Mouse (Mus musculus) T-helper 17 cell (primary cell): ENCODE measurements around the gene Gclm.
"Not testable (repeated sequence)": the region's sequence is repeated elsewhere in the genome, so short reads cannot be mapped to it uniquely, and the experiment has no call there.

ENCODE experiments used
- in situ Hi-C, 2 experiments: fragments of 300-600 bp; cut with MboI, MseI; formaldehyde crosslinking; loops; 1 replicate in 1 of 2; 2 replicates in 1 of 2; pipeline ENCODE4 v1.15.1; 2025; ENCODE audit warnings: high pct_unique_total_duplicates in 2 of 2

The Gclm gene

DNA sequence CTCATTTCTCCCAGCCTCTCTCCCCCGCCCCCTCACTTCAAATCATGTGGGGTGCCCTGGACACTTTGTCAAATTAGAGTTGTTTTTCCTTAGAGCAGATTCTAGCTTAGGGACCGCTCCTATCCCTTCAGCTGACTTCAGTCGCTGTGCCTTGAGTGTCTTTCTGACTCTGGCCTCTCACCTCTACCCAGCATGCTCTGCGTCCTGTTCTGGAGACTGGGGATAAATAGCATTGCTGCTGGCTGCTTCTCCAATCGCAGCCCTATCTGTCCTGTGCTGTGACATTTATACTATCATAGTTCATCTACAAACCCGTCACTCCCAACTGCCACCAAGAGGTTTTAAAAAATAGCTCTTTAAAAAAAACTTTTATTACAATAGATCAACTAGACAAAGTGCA, 2.5 kb upstream of the Gclm start:
- in situ Hi-C loops = no loop called here

DNA sequence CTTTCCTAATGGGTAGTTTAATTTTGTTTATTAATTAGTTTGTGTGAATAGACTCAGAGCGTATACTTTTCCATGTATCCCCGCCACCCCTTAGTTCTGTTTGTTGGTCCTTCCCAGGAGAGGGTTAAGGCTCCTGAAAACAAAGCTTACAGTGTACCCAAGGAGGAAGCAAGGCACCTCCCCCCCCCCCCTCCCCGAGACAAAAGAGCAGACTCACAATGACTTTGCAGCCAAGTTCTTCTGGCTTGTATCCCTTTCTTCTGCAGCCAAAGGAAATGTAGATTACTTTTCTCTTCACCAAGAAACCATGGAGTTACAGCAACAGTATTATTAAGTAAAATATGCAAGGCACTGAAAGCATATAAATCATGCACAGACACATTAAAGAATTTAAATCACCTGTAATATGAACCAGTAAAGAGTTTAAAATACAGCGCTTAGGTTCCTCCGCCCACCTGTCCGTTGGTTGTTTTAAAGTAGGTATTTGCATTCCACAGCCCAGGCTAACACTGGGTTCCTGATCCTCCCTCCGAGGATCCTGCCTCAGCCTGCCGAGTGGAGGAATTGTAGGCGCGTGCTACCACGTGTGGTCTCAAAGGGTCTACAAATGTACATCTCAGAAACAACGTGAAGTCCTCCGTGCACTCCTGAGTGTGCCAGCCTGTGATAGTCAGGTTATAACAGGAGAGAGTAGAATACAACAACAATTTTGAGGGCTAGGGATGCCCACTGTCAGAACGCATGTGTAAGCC, 1.8 kb upstream of the Gclm start:
- in situ Hi-C loops = no loop called here

DNA sequence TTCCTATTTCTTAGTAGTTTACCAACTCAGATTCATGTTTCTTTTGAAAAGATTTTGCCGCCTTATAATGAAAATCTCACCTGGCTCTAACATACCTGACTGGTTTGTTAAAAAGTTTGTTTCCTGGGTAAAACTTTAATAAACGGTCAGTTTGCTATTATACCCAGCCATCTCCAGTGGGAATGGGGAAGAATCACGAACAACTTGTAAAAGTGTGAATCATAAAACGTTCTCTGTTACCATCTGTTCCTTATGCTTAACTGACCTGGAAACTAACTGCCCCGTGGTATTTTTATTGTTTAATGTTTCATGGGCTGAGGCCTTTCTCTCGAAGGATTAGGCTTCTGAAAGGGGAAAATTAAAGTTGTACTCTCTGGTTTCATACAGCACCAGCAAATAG, 598 bp upstream of the Gclm start:
- in situ Hi-C loops = no loop called here

DNA sequence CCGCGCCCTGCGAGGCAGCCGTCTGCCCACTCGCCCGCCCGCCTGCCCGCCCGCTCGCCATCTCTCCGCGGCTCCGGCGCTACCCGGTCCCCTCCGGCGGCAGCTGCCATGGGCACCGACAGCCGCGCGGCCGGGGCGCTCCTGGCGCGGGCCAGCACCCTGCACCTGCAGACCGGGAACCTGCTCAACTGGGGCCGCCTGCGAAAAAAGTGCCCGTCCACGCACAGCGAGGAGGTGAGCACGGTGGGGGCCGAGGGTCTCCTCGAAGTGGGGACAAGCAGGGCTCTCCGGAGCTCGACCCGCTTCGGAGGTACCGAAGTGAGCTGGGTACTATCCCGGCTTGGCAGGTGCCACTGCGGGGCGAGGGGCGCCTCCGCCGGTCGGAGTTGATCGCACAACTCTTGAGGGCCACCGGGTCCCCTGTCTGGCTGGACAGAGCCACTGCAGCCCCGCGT, 548 bp downstream of the Gclm start:
- in situ Hi-C loops = no loop called here

DNA sequence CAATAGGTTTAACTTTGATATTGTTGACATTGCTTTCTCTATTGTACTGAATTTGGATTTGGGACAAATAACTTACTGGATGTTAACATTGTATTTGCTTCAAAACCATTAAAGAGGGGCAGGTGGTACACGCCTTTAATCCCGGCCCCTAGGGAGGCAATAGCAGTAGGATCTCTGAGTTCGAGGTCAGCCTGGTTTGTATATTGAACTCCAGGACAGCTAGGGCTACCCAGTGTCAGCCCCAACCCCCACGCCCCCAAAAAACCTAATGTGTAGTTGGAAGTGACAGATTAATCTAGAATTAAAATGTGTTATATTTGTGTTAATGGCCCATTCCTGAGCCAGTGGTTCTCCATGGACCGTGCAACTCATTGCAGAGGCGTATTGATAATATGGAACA, 1.0 kb downstream of the Gclm start:
- in situ Hi-C loops = no loop called here

DNA sequence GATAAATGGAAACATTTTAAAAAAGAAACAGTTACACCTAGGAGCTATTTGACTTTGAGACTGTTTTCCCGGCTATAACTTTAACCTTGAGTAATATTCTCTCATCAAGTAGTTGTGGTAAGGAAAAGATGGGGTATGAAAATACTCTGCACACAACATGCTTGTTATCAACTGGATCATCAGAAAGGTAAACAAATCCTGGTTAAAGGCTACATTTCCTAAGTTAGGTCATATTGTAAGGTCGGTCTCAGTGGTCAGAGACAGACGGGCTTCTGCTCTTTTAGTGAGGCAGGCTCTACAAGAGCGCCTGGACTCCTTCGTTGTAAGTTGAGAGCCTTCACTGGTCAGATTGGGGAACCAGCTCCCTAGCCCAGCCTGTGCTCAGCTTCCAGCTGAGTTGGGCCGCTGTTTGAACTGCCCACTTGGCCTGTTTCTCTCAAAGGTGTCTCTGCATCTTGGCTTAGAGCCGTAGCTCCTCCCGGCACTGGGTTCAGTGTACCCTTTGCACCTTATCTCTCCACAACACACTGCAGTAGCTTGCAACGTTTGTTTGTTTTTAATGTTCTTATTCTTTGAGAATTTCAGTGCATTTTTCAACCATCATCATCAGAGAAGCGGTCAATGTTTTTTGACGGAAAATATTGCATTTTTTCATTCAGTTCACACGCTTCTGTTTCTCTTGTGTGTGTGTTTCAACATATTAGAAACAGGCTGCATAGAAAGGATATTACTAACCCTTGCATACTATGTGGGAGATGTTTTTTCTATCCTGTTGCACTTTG, 1.8 kb downstream of the Gclm start:
- in situ Hi-C loops = no loop called here

DNA sequence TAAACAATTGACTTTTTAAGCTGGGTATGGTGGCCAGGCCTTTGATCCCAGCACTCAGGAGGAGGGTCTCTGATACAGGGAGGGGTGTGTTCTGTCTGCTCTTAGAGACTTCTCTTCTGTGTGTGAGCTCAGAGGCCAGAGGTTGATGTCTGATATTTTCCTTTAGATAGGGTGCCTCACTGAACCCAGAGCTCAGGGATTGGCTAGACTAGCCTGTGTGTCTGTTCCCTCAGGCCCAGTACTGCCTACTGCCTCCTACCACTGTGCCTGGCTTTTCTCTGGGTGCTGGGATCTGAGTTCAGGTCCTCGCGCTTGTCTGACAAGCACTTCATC, 2.4 kb downstream of the Gclm start:
- in situ Hi-C loops = no loop called here

DNA sequence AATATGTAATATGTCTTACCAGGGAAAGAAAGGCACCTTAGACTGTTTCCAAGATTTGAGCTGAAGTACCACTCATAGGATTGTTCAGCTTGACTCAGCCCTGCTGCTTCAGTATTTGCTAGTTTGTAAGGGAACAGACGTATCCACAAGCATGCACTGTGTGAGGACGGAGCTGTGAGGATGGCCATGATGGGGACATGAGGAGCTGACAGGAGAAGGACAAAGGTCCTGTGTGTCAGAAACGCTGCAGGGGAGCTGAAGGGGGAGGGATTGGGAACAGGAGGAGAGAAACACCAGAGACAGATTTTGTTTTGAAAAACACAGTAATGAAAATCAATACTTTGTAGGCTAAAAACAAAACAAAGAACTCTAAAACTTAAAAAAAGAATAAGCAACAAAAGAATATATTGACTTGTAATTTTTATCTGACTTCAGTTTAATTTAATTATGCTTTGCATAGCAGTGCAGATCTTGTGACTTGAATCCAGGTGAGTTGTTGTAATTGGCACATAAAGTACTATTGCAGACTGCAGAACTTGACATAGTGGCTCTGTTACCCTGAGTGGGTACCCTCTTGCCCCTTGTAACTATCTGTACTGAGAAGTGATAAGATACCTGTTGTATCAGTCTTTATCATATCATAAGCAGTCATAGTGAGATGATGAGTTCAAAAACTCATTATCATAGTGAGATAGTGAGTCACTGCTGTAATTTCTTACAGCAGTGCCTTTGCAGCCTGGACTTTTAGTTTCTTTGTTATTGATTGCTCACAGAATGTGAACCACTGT, 7.3 kb downstream of the Gclm start:
- in situ Hi-C loops = no loop called here

DNA sequence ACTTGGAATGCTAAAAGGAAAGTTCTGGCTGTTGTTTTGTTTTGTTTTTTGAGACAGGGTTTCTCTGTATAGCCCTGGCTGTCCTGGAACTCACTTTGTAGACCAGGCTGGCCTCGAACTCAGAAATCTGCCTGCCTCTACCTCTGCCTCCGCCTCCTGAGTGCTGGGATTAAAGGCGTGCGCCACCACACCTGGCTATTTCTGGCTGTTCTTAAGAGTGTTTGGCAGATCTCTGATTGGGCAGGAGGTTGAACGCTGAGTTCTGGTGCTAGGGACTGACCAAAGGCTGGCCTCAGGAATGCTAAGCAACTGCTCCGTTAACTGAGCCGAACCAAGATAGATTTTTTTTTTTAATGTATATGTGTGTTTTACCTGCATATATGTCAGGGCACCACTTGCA, 8.7 kb downstream of the Gclm start:
- in situ Hi-C loops = not testable (repeated sequence)

DNA sequence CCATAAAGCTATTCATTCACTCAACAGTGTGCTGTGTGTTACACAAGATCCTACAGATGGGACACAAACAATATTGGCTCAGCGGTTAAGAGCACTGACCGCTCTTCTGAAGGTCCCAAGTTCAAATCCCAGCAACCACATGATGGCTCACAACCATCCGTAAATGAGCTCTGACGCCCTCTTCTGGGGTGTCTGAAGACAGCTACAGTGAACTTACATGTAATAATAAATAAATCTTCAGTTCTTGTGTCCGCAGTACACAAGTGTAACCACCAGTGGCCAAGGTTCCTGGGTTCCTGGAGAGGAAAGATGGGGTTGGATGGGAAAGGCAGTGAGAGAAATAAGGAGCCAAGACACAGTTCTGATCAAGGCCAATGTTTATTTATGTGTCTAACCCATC, 24.6 kb downstream of the Gclm start:
- in situ Hi-C loops = no loop called here

DNA sequence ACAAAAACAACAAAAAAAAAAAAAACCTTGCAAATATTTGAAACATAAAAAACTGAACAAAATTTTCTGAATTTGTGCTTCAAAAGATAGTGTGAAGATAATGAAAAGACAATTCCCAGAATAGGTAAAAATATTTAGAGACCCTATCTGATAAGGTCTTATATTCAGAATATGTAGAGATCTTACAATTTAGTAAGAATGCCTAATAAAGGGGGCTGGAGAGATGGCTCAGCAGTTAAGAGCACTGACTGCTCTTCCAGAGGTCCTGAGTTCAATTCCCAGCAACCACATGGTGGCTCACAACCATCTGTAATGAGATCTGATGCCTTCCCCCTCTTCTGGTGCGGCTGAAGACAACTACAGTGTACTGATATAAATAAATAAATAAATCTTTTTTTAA, 27.2 kb downstream of the Gclm start:
- in situ Hi-C loops = not testable (repeated sequence)

DNA sequence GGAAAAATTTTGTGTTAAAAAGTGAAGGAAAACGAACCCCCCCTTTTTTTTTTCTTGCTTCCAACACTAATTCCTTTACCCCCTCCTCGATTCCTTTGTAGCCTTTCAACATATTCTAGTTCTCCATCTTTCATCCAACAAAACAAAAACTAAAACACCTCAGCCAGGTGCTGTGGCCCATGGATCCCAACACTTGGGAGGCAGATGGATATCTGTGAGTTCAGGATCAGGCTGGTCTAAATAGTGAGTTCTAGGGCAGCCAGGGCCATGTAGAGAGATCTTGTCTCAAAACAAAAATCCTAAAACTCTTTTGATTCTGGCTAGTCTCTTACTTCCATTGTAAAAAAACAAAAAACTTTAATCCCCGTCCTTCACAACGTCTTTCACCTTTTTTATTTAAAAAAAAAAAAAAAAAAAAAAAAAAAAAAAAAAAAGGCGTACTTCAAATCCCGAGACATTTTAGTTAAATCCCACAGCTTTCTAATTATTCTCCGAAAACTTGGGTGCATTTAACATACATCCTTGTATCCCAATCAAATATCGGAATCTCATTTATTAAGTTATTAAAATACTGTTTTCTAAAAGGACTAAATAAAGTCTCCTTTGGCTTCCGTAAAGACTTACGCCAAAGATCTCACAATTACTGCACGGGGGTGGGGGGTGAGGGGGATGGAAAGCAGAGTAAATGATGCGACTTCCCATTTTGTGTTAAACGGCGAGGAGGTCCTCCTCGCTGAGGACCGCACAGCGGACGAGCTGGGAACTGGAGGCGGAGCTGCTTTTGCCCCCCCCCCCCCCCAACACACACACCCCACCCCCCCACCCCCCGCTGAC, 28.3 kb downstream of the Gclm start:
- in situ Hi-C loops = no loop called here

DNA sequence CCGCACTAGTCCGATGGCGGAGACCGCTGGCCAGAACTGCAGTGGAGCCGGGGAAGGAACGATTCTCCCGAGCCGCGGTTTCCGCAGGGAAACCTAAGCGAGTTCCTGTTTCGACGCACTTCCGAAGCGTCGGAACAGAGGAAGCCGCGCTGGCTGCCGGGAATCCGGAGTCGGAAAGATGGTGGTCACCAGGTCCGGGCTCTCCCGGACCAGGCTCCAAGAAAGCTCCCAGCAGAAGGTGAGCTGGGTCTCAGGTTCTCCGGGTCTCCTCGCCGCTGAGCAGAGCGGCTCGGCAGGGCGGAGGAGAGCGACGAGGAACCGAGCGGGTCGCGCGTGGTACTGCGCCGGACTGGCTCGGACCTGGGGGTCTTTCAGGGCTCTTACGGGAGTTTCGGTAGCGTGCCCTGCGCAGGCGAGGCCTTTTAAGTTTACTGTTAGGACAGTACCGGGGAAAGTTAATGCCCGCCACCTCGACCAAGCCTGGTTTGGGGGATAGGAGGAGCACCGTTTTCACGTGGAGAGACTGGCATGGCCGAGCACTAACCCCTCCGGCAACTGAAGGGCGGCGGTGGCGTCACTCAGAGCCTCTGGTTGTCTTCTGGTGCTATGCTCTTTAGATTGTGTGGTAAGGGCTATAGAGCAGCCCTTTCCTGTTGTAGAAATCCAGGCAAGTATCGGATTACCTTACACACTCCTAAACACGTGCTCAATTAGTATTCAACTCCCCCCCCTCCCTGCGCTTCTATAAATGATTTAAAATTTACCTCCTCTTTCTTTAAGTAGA, 29.1 kb downstream of the Gclm start, which contains the start of gene Dnttip2:
Gene Dnttip2, plus strand, starts transcription at position 148 of the 784 bp plus-strand sequence.
- in situ Hi-C loops = no loop called here

DNA sequence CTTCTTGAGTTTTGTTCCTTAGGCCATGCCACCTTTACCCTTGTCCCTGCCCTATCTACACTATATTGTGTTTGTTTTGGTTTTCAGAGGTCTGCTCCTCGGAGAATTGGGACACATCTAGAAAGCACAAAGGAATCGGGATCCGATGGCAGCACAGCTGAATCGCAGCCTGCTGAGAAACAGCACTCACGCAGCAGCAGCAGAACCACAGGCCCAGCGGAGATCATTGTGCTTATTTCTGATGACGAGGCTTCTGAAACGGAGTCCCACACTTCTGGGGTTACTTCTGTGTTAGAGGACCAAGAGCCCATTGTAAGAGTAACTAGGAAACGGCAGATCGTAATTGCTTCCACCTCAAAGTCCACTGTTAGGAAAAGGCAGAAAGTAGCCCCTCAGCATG, 29.8 kb downstream of the Gclm start:
- in situ Hi-C loops = no loop called here

DNA sequence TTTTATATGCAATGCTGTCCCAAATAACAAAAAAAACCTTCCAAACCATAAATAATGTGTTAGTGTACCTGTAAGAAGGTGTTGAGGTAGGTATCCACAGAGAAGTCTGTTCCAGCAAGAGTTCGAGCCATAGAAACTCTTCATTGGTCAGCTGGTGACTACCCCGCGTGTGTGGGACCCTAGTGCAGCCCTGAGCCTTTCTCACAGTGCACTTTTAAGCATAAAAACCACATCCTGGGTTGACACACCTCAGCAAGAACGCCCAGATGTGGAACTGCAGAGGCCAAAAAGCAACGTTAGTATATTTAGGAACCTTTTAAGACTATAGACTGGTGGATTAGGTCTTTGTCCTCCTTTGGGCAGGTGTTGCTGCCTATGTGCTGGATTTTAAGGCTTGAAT, 41.8 kb downstream of the Gclm start:
- in situ Hi-C loops = no loop called here

DNA sequence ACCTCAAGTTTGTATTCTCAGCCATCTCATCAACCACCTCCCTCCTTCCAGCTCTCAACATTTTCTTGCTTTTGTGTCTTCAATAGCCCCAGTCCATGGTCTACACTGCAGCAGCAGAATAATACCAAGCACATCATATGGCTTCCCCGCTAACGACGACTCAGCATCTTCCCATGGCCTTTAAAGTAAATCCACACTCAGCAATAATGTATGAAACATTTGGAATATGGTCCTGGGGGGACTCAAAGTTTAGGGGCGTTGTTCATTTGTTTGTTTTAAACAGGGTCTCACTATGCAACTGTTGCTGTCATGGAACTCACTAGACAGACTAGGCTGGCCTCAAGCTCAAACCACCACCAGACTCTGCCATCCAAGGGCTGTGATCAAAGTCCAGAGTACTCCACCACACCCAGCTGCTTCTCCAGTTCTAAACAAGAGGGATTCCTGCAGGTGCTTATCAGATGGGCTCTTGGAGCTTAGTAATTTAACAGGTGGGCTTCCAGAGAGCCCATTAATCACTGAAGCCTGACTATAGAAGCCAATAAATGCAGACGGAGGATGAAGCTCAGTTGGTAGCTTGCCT, 43.3 kb downstream of the Gclm start:
- in situ Hi-C loops = no loop called here

DNA sequence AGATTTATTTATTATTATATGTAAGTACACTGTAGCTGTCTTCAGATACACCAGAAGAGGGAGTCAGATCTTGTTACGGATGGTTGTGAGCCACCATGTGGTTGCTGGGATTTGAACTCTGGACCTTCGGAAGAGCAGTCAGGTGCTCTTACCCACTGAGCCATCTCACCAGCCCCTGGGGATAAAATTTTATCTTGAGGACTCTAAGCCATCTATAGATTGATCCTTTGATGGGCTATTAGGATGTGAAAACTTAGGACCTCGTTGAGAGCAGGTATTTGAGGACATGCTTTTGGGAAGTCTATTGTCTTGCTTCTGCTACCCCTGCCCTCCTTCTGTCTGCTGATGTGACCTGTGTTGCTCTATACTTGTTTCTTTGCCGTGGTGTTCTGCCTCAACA, 44.0 kb downstream of the Gclm start:
- in situ Hi-C loops = not testable (repeated sequence)

DNA sequence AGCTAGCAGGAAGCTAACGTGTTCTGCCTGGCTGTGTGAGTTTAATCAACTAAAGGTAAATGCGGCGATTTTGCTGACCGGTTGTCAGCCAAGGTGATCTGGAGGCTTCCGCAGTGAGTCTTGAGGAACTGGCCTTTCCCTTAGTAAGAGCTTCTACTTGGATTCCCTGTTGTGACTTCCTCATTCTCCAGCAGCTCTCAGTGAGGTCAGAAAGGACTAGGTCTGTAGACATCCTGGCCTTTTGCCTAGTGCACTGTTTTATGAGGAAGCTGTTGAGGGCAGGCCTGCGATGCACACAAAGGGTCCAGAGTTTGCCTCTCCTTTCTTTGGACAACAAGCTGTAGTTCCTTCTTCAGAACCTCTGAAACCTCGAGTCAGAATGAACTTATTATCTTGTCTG, 45.3 kb downstream of the Gclm start:
- in situ Hi-C loops = no loop called here

DNA sequence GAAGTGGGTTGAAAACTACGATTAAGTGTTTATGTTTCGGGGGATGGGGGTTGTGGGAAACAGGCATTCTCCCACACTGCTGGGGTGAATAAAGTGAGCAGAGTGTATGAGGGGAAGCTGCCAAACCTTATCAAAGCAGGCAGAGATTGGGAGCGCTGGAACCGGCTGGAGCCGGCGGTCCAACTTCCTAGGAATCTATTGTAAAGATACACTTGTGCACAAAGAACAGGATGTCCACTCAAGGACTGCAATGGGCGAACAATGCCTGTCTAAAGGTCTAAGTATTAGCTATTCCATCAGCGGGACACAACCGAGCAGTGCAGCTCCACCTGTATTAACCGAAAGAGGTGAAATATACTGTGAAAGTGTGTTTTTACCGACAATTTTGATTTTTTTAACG, 46.5 kb downstream of the Gclm start:
- in situ Hi-C loops = no loop called here
